Mouse (Mus musculus) cerebellum, adult (tissue): ENCODE data around the gene 1700034J05Rik.

ENCODE experiments used
- ATAC-seq: cut with Nextera tagmentation; 2 replicates; pipeline ENCODE4 v1.9.2; 2017; ENCODE audit warnings: mild to moderate bottlenecking, moderate library complexity, mixed read lengths; ENCODE audit not compliant: insufficient number of reproducible peaks, low FRiP score, low TSS enrichment

1700034J05Rik gene

DNA sequence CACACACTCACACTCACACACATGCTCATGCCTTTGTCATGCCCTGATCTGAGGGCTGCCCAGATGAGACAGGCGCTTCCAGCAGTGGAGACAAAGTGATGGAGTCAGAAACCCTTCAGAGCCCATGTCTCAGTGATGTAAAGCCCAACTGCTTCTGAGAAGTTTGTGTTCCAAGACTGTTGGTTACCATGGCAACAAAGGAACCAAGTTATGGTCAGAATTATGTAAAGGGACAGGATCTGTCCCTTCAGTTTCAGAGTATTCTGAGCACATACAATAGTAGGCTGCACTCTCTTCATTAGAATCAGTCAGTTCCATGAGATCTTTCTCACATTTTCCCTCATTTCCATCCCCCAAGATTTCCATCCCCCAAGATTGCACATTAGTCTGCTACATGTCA lies at the start of gene 1700034J05Rik:
1700034J05Rik (minus strand) TSS at position 165 of the 400 bp plus-strand sequence.
- ATAC-seq: no peak

DNA sequence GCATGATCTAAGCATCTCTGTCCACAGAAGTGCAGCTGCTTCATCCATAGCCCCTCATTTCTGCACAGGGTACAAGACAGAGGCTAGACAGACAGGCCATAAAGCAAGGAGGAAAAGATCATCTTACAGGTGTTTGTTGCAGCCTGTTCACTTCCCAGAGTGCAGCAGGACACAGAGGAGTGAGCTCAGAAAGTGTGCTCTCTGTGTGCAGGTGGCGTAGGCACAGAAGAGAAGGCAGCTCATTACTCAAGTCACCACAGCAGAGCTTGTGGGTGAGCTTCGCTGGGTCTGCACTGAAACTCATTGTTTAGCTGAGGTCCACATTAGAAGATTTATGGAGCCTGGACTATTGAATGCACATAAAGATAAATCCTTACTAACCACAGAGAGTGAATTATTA lies 45.5 kb upstream of the 1700034J05Rik start:
- no peak for ATAC-seq

DNA sequence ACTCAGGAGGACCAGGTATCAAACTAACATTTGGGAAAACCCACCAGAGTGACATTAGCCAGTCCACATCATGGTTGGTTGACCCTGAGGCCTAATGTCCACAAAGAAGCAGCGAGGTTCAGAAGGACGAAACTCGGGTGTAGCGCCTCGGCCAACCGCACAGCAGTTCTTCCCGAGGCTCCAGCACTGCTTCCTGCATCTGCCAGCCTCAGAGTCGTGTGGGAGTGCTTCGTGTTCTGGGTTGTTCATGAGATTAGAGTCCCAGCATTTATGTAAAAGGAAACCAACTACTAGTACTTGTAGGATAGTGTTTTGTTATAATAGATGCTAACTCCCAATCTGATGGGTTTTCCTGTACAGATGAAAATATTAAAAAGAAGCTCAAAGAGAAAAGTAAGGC lies 45.1 kb upstream of the 1700034J05Rik start:
- no peak for ATAC-seq

DNA sequence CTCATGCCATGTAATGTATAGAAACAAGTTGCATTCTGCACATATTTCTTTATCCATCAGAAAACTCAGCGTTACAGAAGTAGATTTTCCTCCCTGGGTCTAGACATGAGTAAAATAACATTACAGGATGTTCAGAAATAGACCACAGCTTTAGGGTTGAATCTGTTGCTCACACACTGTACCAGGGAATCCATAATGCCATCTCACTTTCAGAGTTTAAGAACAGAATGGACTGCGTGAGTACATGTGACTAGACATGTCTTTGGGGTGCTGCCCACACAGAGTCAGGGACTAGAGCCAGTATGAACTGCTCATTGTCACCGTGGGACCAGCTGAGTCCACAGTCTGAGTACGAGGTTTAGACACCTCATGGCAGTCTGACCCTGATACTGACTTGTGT lies 44.5 kb upstream of the 1700034J05Rik start:
- no peak for ATAC-seq

DNA sequence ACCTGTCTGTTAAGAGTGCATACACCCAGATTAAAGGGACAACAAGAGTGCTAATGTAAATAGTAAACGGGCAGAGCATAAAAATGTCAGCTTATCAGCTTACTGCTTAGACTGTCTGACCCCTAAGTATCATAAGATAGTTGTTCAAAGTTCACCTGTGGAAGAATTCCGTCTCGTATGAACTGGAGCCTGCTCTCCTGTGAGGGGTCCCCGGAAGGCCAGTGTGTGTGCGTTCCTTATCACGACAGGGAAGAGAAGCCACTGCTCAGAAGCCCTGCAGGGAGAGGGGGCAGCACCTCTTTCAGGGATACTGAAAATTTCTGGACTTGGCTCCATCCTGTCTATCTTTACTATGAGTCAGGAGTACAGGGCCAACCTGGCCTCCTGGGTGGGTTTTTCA lies 42.8 kb upstream of the 1700034J05Rik start:
- ATAC-seq: no peak

DNA sequence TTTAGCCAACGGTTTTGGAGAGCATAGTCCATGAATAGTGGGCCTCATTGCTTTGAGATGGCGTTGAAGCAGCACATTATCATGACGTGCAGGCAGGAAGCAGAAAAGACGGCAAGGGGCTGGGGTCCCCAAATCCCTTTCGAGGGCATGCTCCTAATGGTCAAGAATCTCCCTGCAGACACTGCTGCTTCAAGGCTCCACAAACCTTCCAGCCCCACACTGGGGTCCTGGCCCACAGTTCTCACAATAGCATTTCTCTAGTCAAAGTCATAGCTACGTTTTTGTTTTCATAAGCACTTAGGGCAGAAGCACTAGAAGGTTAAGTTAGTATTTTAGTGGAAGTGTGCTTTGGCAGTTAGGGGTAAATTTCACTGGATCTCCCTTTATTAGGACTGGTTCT lies 41.7 kb upstream of the 1700034J05Rik start:
- ATAC-seq: no peak

DNA sequence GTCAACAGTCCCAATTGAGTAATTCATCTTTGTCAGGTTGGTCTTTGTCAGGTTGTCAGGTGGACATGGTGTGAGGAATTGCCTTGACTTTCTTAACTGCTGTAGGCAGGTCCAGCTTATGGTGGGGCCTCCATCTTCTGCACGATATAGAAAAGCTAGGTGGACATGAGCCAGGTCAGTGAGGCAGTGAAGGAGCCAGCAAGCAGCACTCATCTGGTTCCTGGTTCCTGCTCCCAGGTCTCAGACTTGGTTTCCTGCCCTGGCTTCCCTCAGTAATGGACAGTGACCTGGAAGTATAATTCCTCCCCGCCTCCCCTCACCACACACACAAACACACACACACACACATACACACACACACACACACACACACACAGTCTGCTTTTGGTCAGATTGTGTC lies 41.2 kb upstream of the 1700034J05Rik start:
- ATAC-seq: no peak

DNA sequence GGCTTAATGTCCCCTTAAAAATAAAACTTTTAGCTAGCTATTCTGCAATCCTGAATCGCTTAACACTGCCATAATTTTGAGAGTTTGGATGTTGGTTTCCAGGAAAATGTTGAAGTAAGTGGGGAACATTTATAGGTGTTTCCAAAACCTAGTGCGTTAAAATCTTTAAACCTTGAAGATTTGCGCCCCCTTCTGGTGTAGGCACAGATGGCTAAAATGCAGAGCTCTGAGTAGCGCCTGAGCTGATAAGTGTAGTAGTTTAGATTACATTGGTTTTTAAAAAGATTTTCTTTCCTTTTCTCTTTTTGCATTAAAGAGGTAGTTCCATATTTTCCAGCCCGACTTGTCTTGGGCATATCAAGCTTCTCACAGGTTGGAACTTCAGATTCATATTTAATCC lies 40.0 kb upstream of the 1700034J05Rik start:
- no peak for ATAC-seq

DNA sequence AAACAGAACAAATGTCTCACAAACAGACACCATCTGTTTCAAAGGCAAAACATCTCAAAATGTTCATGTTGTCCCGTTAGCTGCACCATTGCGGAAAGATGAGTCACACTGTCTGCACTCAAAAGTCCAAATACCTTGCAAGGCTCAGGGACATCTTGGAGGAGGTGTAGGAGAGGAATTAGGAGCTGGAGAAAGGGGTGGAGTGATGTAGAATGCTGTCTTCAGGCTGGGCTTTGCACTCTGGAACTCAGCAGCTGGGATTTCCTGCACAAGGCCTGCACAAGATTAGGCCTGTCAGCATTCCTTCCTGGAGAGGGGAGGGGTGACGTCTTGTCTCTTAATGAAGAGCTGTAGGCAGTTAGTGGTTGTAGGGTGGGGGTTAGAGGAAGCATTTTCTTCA lies 30.3 kb upstream of the 1700034J05Rik start:
- ATAC-seq: no peak

DNA sequence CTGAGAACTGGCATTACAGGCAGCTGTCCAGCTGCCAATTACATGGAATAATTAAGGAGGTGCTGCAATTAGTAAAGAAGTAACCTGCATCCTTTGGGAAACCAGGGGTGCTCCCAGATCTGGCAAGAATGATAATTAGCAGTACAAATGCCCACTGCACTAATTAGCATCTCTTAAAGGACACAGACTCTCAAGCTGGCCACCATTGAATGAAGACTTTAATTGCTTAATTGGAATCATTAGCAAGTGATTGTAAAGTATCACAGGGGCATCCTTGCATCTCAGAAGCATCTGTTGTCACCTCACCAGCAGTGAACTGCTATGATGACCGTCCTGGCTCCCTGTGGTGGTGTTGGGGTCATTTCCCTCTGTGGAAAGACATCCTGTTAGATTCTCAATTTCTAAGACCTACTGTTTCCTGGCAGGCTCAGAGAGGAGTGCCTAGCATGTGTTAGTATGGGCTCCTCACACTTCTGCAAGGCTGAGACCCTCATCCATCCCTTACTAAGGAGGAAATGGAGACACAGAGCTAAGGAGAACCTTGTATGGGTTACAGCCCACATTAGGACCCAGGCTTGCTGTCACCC lies 27.1 kb upstream of the 1700034J05Rik start:
- ATAC-seq: no peak

DNA sequence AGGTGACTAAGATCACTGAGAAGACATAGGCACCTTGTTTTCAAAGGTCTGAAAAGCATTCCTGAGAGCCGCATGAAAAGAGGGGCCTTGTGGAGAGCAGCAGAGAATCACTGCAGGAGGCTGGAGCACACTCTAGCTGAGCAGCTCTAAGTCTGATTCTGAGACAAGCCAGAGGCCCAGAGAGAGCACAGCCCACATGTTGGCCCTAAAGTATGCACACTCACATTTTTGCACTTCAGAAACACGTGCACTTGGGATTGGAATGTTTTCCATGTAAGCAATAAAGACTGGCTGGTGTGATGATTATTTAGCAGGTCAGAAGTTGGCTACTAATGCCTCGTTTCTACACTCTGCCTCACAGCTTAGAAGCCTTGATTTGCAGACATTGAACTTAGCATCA lies 25.7 kb upstream of the 1700034J05Rik start:
- no peak for ATAC-seq

DNA sequence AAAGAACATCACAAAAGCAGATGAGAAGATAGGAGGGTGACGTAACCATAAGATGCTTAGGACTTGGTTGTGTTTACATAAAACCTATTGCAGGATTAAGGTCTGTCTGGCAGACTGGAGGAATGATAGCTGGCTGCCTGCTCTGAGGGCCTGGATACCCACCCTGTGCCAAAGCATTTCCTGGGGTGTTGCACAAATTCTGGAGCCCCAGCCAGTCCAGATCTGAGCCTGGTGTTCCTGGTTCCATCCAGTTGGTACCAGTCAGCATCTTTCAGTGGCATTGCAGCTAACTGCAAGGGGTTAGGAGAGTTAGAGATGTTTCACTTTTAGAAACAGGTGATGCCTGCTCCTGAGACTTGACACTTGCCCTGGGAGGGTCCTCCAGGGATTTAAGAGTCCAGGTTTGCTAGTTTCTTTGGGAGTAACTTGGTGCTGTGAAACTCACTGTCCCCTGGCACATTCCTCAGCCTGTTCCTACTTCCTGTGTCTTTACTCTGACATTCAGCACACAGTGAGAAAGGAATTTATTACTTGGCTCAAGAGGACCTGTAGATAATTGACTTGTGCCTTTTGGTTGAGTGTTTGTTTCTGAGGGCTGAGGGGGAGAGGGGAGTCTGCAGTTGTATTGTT lies 25.0 kb upstream of the 1700034J05Rik start:
- ATAC-seq: no peak

DNA sequence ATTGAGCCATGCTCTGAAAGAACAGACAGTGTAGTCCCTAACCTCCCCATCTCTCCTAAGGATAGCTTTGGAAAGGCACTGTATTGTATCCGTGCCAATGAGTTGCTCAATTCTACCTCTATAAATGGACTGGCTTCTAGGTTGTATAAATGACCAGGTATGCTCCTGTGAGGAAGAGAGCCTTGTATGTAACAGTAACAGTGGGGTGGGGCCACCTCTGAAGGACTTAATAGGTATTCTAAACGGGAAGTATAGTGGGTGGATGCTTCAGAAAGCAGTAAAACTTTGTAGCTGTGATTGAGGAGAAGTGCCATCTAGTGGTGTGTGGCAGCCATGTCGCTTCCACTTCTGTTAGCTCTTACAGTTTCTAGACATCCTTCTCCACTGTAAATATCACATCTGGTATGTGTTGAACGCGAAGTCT lies 24.5 kb upstream of the 1700034J05Rik start:
- no peak for ATAC-seq

DNA sequence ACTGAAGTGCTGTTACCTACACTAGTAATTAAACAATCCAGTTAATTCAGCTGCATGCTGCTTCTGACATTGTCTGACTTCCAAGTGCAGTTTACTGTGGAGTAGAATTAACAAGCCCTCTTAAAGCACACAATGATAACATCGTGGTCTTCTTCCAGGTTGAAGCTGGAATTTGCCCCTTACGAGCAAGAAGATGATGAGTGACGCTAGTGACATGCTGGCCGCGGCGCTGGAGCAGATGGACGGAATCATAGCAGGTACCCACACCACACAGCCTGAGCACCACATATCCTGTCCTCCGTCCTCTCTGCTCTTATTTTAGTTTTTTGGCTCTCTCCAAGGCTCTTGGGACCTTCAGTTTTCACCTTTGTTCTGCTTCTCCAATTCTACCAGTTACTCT lies 22.2 kb upstream of the 1700034J05Rik start:
- no peak for ATAC-seq

DNA sequence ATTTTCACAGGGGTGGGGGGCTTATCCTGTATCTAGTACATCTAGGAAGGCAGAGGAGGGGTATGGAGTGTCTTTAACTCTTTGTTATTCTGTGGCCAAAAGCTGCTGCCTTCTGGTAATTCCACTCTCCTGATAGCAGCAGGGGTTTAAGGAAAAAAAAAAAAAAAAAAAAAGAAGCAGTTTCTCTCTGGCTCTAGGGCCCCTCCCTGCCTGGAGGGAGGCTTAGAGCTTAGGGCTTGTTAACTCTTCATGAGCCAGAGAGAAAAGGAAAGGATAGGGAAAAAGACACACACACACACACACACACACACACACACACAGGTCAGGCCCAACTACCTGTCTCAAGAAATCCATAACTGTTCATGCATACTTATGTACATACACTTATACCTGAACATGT lies 19.6 kb upstream of the 1700034J05Rik start:
- no peak for ATAC-seq

DNA sequence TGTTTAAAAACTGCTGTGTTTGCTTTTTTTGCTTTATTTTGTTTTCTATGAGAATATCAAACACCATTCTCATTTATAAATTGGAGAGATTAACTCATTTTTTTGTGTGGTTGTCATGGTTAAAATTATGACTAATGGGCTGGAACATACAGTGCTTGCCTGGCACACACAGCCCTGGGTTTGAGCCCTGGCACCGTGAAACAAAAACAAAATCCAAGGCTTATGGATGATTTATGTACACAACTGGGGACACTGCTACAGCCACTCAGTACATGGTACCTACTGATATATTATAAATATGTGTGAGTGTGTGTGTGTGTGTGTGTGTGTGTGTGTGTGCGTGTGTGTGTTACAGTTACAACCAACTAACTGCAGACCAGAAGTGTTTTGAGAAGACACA lies 19.2 kb upstream of the 1700034J05Rik start:
- ATAC-seq: no peak

DNA sequence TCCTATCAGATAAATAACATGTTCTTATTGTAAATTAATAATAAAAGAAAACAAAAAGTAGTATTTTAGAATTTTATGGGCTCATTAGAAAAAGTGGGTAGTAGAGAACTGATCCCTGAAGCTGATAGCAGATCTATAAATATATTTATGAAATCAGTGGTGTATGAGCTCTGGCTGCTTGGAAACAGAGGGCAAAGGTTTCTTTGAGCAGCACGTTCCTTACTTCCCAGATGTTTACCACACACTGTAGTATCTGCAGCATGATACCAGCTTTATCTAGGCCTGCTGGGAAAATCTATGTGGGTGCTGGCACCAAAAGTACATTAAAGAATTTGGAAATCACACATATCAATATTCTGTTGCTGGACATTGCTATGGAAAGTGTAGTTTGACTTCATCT lies 18.5 kb upstream of the 1700034J05Rik start:
- no peak for ATAC-seq

DNA sequence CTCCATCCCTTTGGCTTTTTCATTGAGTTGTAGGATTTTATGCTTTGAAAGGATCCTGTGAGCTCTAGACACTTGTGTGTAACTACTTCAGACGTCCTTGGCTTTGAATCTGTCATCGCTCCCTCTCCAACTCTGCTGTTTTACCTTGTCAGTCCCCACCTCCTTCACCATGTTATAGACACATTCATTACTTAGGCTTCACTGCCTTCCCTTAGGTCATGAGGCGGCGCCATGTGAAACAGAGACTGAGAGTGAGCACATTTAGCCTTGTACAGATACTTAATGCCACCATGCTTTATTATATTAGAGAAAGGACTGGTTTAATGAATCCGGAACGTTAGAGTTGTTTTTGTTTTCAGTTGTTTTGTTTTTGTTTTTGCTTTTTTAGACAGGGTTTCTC lies 17.8 kb upstream of the 1700034J05Rik start:
- no peak for ATAC-seq

DNA sequence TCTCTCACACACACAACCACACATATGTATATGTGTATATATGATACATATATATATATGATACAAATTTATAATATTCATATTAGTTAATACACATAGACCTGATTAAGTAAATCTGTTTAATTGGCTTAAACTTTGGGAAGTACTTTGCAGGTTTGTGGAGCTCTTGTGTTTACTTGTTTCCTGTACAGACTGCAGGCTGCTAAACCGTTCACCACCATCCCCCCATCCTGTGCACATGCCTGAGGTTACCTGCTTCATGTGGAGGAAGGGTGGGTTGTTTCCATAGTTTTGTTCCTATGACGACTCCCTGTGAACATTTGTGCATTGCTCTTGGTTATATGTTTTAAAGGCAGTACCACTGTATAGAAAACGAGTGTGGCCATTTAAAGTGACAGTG lies 17.1 kb upstream of the 1700034J05Rik start:
- no peak for ATAC-seq

DNA sequence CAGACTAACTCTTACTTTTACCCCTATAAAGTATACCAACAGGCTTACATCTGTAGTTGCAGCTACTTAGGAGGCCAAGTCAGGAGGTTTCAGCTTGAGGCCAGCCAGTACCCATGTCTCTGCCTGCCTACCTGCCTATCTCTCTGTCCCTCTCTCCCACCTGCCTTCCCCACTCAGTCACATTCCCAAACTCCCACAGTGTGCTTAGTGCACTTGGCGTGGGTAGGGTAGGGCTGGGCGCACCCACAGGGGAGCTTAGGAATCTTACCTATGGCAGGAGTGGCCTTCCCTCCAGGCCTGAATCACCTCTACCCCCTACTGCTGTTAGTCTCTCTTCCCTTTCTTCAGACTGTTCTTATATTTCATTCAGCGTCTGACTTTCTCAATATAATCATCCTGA lies 16.6 kb upstream of the 1700034J05Rik start:
- ATAC-seq: no peak

DNA sequence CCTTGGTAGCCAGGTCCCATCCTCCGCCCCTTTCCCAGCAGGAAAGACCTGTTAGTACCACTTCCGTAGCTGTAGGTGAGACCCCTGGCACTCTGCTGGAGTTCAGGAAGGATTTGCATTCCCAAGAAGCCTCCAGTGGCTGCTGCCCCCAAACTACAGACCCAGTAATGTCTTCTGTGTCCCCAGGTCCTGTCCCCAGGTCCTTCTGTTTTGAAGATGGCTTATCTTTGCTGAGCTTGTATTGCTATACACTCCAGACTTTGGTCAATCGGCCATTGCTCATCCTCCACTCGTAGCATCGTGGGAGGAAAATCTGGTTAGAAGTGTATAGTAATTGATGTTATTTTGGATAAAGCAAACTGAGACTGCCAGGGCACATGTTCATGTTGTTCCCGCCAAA lies 13.6 kb upstream of the 1700034J05Rik start:
- no peak for ATAC-seq

DNA sequence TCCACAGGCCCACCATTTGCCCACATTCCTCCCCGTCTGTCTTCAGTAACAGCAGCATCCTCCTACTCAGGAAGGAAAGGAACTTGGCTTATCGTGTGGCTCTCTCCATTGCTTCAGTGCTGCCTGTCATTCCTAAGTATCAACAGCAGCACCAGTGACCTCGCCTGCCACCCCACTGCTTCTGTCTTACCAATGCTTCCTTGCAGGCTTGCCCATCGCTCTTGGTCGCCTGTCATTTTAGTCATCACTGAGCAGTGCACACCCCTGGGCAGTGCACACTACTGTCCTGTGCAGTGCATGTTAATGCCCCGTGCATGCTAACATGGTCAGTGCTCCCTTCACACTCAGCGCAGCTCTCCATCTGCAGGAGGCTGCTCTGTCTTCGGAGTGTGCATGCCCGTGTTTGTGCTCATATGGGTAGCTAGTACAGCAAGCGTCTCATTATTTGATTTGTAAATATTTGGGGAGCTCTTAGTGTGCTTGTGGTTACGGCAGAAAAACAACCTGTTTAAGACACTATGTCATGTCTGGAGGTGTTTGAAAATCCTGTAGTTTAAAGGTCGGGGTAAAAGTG lies 12.3 kb upstream of the 1700034J05Rik start:
- no peak for ATAC-seq
